Comparison of ENCODE assay signal across 8 mouse cellular contexts in the genomic region with DNA sequence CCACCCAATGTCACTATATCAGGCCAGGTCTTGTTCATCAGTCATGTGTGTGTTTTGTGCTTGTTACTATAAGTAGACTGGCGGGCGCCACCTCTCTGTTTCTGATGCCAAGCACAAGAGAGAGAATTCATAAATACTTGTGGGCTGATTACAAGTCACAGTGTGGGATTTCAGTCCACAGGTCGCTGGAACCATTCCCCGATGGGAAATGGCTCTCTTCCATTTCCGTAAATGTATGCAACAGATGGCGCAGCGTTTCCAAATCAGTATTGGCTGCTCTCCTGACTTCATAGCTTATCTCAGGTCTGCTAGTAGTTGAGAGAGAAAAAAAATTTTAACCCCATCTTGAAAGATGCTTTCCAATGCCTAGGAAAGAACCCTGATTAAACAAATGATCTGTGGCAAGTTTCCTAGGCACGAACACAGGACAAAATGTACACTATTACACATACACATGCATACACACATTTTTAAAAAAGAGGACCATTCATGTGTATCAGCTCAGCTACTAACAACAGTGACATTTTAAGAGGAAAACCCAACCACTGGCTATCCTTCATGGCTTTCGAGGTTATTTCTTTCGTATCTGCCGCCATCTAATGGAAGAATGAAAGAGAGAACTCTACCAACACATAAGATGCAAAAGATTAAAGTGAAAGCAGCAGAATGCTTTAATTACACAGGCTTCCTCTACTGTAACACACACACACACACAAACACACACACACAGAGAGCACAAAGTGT. TPM values are rescaled to one million over a fixed set of nuclear protein-coding genes. Genes with fewer than 3 reads are reported as not detected.
DNase-seq lines count a peak whose midpoint lies in the region; ATAC-seq and TF ChIP-seq lines count a peak whose summit lies in the region.

No protein-coding gene starts in this region.

- DNase-seq in layer of hippocampus, adult 2 months (ENCODE audit: low spot score in 2 of 2), result no peak
- no peak for DNase-seq in layer of hippocampus, postnatal 25 days (ENCODE audit: extremely low spot score in 1 of 2, low spot score in 1 of 2)
- DNase-seq in c-Kit-positive CD71-positive TER-119-positive erythroid progenitor cells, embryonic 14.5 days (ENCODE audit: low spot score), result peak; percentile 42
- no peak for DNase-seq in forebrain, embryonic 11.5 days (ENCODE audit: low spot score)
- DNase-seq in hindbrain, embryonic 14.5 days (ENCODE audit: low spot score), result peak; percentile 83
- DNase-seq in liver, adult 2 months (ENCODE audit: extremely low read depth, low read depth, low spot score), result peak; percentile 29
- DNase-seq in layer of hippocampus, postnatal 10 days (ENCODE audit: low spot score in 2 of 2), result no peak

- peaks cover 6% of the 10 kb centered on the region; the same call in 1 of the 2 replicates for H3K4me1 ChIP-seq in forebrain, embryonic 11.5 days (replicated peaks; ENCODE audit: control insufficient read depth, insufficient read depth, low read length)
- H3K4me1 ChIP-seq in hindbrain, embryonic 14.5 days (replicated peaks; ENCODE audit: control insufficient read depth, insufficient read depth, low read length), result peaks cover 12% of the 10 kb centered on the region
- 0 out of 2 replicates have a peak, but pooled peaks cover 2% of the 10 kb centered on the region for H3K4me1 ChIP-seq in liver, adult 2 months (ENCODE audit: control insufficient read depth, insufficient read depth, low read length)
- H3K4me1 ChIP-seq in neural tube, embryonic 12.5 days, result peaks cover 22% of the 10 kb centered on the region

- H3K79me2 ChIP-seq in liver, adult 2 months (ENCODE audit: control insufficient read depth, insufficient read depth, low read length), result no peaks in the 10 kb centered on the region

- H3K4me3 ChIP-seq in layer of hippocampus, adult 2 months, result peak overlapping the region; percentile 70
- H3K4me3 ChIP-seq in forebrain, embryonic 11.5 days (ENCODE audit: low read depth, low read length), result no peak overlapping the region
- H3K4me3 ChIP-seq in hindbrain, embryonic 14.5 days (replicated peaks; ENCODE audit: low read length), result peak overlapping the region; percentile 78
- H3K4me3 ChIP-seq in liver, adult 2 months (ENCODE audit: insufficient read depth, low read depth, low read length), result no peak overlapping the region; the same call in 1 of the 2 replicates
- H3K4me3 ChIP-seq in neural tube, embryonic 12.5 days, result peak overlapping the region; percentile 86

- H3K9me3 ChIP-seq in forebrain, embryonic 11.5 days (ENCODE audit: control insufficient read depth, low read length), result no peaks in the 10 kb centered on the region
- no peaks in the 10 kb centered on the region for H3K9me3 ChIP-seq in hindbrain, embryonic 14.5 days (ENCODE audit: control insufficient read depth, low read length)
- H3K9me3 ChIP-seq in neural tube, embryonic 12.5 days, result no peaks in the 10 kb centered on the region

- TF ChIP-seq CTCF in layer of hippocampus, adult 2 months (conservative IDR thresholded peaks at IDR 0.05), result peak; percentile 76
- TF ChIP-seq CTCF in liver, adult 2 months (IDR thresholded peaks at IDR 0.05; ENCODE audit: low read depth, low read length), result no peak

- ATAC-seq in forebrain, embryonic 11.5 days (replicated peaks; ENCODE audit: low FRiP score), result 0 out of 2 replicates have a peak, but pooled peaks have one; percentile 4
- ATAC-seq in hindbrain, embryonic 14.5 days (ENCODE audit: low FRiP score), result no peak
- no peak for ATAC-seq in neural tube, embryonic 12.5 days (ENCODE audit: low FRiP score, low read depth)

- H3K9ac ChIP-seq in forebrain, embryonic 11.5 days (ENCODE audit: low read length), result no peak overlapping the region
- no peak overlapping the region for H3K9ac ChIP-seq in hindbrain, embryonic 14.5 days
- H3K9ac ChIP-seq in liver, adult 2 months (ENCODE audit: low read depth, low read length), result no peak overlapping the region
- peak overlapping the region; percentile 90; the same call in 1 of the 2 replicates for H3K9ac ChIP-seq in neural tube, embryonic 12.5 days

- H3K36me3 ChIP-seq in forebrain, embryonic 11.5 days (ENCODE audit: control insufficient read depth, insufficient read depth, low read length), result no peaks in the 10 kb centered on the region
- no peaks in the 10 kb centered on the region for H3K36me3 ChIP-seq in hindbrain, embryonic 14.5 days (replicated peaks; ENCODE audit: control insufficient read depth, insufficient read depth)
- H3K36me3 ChIP-seq in liver, adult 2 months (ENCODE audit: control insufficient read depth, insufficient read depth, low read length), result no peaks in the 10 kb centered on the region
- H3K36me3 ChIP-seq in neural tube, embryonic 12.5 days, result no peaks in the 10 kb centered on the region

- no peaks in the 10 kb centered on the region for H3K27me3 ChIP-seq in forebrain, embryonic 11.5 days (ENCODE audit: control insufficient read depth, insufficient read depth, low read length)
- no peaks in the 10 kb centered on the region for H3K27me3 ChIP-seq in hindbrain, embryonic 14.5 days (ENCODE audit: control insufficient read depth, insufficient read depth, low read length)
- H3K27me3 ChIP-seq in liver, adult 2 months (ENCODE audit: control insufficient read depth, insufficient read depth, low read length), result no peaks in the 10 kb centered on the region
- no peaks in the 10 kb centered on the region for H3K27me3 ChIP-seq in neural tube, embryonic 12.5 days (replicated peaks)

- 23% methylated on average over 11 of the region's 11 CpGs for WGBS in forebrain, embryonic 11.5 days
- 10% methylated on average over 11 of the region's 11 CpGs for WGBS in hindbrain, embryonic 14.5 days
- 10% methylated on average over 11 of the region's 11 CpGs for WGBS in liver, adult 2 months
- WGBS in neural tube, embryonic 12.5 days, result 14% methylated on average over 11 of the region's 11 CpGs

- peak overlapping the region; percentile 72 for H3K27ac ChIP-seq in layer of hippocampus, adult 2 months
- no peak overlapping the region for H3K27ac ChIP-seq in forebrain, embryonic 11.5 days (ENCODE audit: low read depth, low read length)
- peak overlapping the region; percentile 87; the same call in 1 of the 2 replicates for H3K27ac ChIP-seq in hindbrain, embryonic 14.5 days
- no peak overlapping the region for H3K27ac ChIP-seq in liver, adult 2 months (replicated peaks; ENCODE audit: insufficient read depth, low read depth, low read length)
- peak overlapping the region; percentile 85; the same call in 1 of the 2 replicates for H3K27ac ChIP-seq in neural tube, embryonic 12.5 days

- TF ChIP-seq POLR2A in liver, adult 2 months (IDR thresholded peaks at IDR 0.05; ENCODE audit: extremely low read depth, insufficient read depth, low read length), result no peak

- H3K4me2 ChIP-seq in forebrain, embryonic 11.5 days (ENCODE audit: low read depth, low read length, severe bottlenecking), result peak overlapping the region; percentile 81
- H3K4me2 ChIP-seq in hindbrain, embryonic 14.5 days (replicated peaks), result peak overlapping the region; percentile 78
- peak overlapping the region; percentile 88 for H3K4me2 ChIP-seq in neural tube, embryonic 12.5 days (replicated peaks)

RNA-seq across cellular contexts. Expression of a gene that starts 0.8 kb away (rescaled TPM):
- total RNA-seq in layer of hippocampus, adult 2 months (2021), result 10 to 100 TPM; 11.6 to 12.2 TPM
- 10 to 100 TPM in 1 of 2 experiments, 1 to 10 TPM in 1; 8.9 to 12.4 TPM for total RNA-seq in layer of hippocampus, postnatal 25 days (2021)
- 52.3 and 65.1 TPM in 2 replicates for polyA plus RNA-seq in forebrain, embryonic 11.5 days (2014; fragmentation: Nextera tagmentation; extraction: Ambion mirVana)
- 32.0 and 36.0 TPM in 2 replicates for polyA plus RNA-seq in hindbrain, embryonic 14.5 days (2014; fragmentation: Nextera tagmentation; extraction: Ambion mirVana)
- total RNA-seq in liver, adult 2 months (2014; rRNA removed), result 1.0 and 2.2 TPM in 2 replicates
- polyA plus RNA-seq in liver, adult 2 months (2012; rRNA removed), result 1.3 and 1.6 TPM in 2 replicates
- polyA plus RNA-seq in neural tube, embryonic 12.5 days (2016; fragmentation: Nextera tagmentation; extraction: Ambion mirVana), result 64.1 and 64.4 TPM in 2 replicates
- 10 to 100 TPM; 11.1 to 13.0 TPM for total RNA-seq in layer of hippocampus, postnatal 10 days (2021)

RNA-seq across cellular contexts. Expression of a gene that starts 7.0 kb away (rescaled TPM):
- total RNA-seq in layer of hippocampus, adult 2 months (2021), result 10 to 100 TPM; 28.6 to 29.4 TPM
- total RNA-seq in layer of hippocampus, postnatal 25 days (2021), result 10 to 100 TPM; 25.9 to 39.4 TPM
- 109 and 113 TPM in 2 replicates for polyA plus RNA-seq in forebrain, embryonic 11.5 days (2014; fragmentation: Nextera tagmentation; extraction: Ambion mirVana)
- polyA plus RNA-seq in hindbrain, embryonic 14.5 days (2014; fragmentation: Nextera tagmentation; extraction: Ambion mirVana), result 110 TPM in 2 replicates
- 7.9 and 12.4 TPM in 2 replicates for total RNA-seq in liver, adult 2 months (2014; rRNA removed)
- 6.0 and 7.5 TPM in 2 replicates for polyA plus RNA-seq in liver, adult 2 months (2012; rRNA removed)
- 120 and 132 TPM in 2 replicates for polyA plus RNA-seq in neural tube, embryonic 12.5 days (2016; fragmentation: Nextera tagmentation; extraction: Ambion mirVana)
- 10 to 100 TPM; 38.1 to 39.9 TPM for total RNA-seq in layer of hippocampus, postnatal 10 days (2021)

Comparison
In these comparisons a context has a peak if more than half of its experiments do, and no peak if none do; other contexts are left out.
1. DNase-seq: peak in c-Kit-positive CD71-positive TER-119-positive erythroid progenitor cells, embryonic 14.5 days (single experiment), hindbrain, embryonic 14.5 days (single experiment) and liver, adult 2 months (single experiment); none in layer of hippocampus, adult 2 months (0 of 2), layer of hippocampus, postnatal 25 days (0 of 2), forebrain, embryonic 11.5 days (single experiment) and layer of hippocampus, postnatal 10 days (0 of 2).
2. H3K27ac ChIP-seq: peak in layer of hippocampus, adult 2 months (single experiment), hindbrain, embryonic 14.5 days (single experiment) and neural tube, embryonic 12.5 days (single experiment); none in forebrain, embryonic 11.5 days (single experiment) and liver, adult 2 months (single experiment).
3. H3K4me3 ChIP-seq: peak in layer of hippocampus, adult 2 months (single experiment), hindbrain, embryonic 14.5 days (single experiment) and neural tube, embryonic 12.5 days (single experiment); none in forebrain, embryonic 11.5 days (single experiment) and liver, adult 2 months (single experiment).
4. Peak in every context shown above with its lines, with median percentiles within 50 percentile points of each other: H3K4me2 ChIP-seq.